Mouse (Mus musculus): ENCODE data around the gene Gm37240.

DNA sequence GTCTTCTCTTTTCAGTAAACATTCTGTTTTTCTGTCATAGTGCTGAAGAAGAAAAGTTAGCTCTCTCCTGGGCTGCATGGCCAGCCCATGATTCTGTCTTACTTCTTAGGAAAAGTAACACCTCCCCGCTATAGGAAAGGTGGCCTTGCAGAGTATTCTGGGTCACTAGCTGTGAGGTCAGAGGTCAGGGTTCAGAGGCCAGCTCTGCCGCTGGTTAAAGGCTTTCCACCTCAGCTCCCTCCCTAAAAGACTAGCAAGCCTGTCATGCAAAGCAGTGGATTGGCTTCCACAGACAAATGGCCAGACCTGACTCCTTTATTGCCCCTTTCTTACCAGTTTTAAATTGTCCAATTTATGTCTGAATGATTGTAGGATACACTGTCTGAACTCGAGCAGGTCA is 23.3 kb downstream of the Gm37240 start:
- TF ChIP-seq CTCF (IDR thresholded peaks at IDR 0.05; ENCODE audit: low read depth) (no peak), EP300 (optimal IDR thresholded peaks at IDR 0.05) (no peak)
